Mouse (Mus musculus): Measurements from ENCODE around the gene Pdhx. TPM values are rescaled to one million over a fixed set of nuclear protein-coding genes. Genes with fewer than 3 reads are reported as not detected.

The Pdhx gene
- polyA plus RNA-seq, 1 experiment: 1.2 TPM

GRCm38 (mm10) chr2:103066683-103067551 is 6.4 kb downstream of the Pdhx start:
- TF ChIP-seq GATA1 (IDR thresholded peaks at IDR 0.05; ENCODE audit: borderline replicate concordance, low read length) (no peak), FLI1 (IDR thresholded peaks at IDR 0.05; ENCODE audit: low read length) (no peak)
- Histone ChIP-seq H3K36me3 (replicated peaks; ENCODE audit: low read length) (no peaks in the 10 kb centered on the region), H3K4me3 (replicated peaks) (no peak overlapping the region), H3K4me1 (peaks cover 54% of the 10 kb centered on the region), H3K9me3 (no peaks in the 10 kb centered on the region), H3K27me3 (replicated peaks) (no peaks in the 10 kb centered on the region)

DNA sequence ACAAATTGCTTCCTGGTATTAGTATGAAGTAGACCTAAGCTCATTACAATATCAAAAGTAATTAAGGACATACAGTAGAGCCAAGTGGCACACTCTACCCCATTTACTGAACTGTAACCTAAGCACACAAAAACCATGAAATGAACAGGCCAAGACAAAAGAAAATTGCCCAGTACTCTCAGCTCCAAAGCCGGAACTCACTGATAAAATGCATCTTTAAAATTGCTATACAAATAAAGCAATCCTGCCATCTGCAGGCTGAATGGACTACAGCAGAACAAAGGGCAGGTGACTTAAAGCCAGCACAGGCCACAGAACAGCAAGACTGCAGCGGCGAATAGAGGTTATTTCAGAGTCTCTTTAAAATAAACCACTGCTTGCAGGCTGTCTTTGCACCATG is 10.4 kb downstream of the Pdhx start:
- peaks cover 27% of the 10 kb centered on the region; the same call in 1 of the 2 replicates for H3K4me1 ChIP-seq
- TF ChIP-seq FLI1 (IDR thresholded peaks at IDR 0.05; ENCODE audit: low read length): no peak
- TF ChIP-seq GATA1 (IDR thresholded peaks at IDR 0.05; ENCODE audit: borderline replicate concordance, low read length): no peak

GRCm38 (mm10) chr2:103058266-103058665 is 15.0 kb downstream of the Pdhx start:
- peaks cover 18% of the 10 kb centered on the region; the same call in 1 of the 2 replicates for H3K4me1 ChIP-seq
- no peaks in the 10 kb centered on the region for H3K27me3 ChIP-seq (replicated peaks)
- no peak overlapping the region for H3K4me3 ChIP-seq (replicated peaks)
- no peaks in the 10 kb centered on the region for H3K9me3 ChIP-seq
- TF ChIP-seq GATA1 (IDR thresholded peaks at IDR 0.05; ENCODE audit: borderline replicate concordance, low read length): no peak
- TF ChIP-seq FLI1 (IDR thresholded peaks at IDR 0.05; ENCODE audit: low read length): no peak
- peaks cover 36% of the 10 kb centered on the region for H3K36me3 ChIP-seq (replicated peaks; ENCODE audit: low read length)

More for the DNA sequence above, 10.4 kb downstream of the Pdhx start:
- H3K9me3 ChIP-seq: no peaks in the 10 kb centered on the region
- peaks cover 5% of the 10 kb centered on the region for H3K36me3 ChIP-seq (replicated peaks; ENCODE audit: low read length)
- no peaks in the 10 kb centered on the region for H3K27me3 ChIP-seq (replicated peaks)
- H3K4me3 ChIP-seq (replicated peaks): no peak overlapping the region

DNA sequence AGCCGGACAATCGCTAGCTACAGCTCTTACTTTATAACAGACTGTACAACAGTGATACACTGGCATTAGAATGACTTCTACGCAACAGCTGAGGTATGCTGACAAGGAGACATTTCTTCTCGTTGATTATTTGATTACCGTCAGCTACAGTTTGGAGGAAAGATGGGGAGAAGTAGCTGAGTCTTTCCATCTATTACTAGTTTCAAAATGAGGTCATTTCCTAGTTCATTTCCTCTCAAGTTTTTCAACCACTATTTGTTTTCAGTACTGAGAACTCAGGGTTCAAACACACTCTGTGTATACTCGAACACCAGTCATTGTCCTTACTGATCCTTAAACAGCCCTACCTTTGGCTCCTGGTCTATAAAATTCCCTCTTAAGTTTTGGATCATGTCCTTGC is 17.5 kb downstream of the Pdhx start:
- H3K27me3 ChIP-seq (replicated peaks): no peaks in the 10 kb centered on the region
- TF ChIP-seq FLI1 (IDR thresholded peaks at IDR 0.05; ENCODE audit: low read length) (no peak), GATA1 (IDR thresholded peaks at IDR 0.05; ENCODE audit: borderline replicate concordance, low read length) (no peak)
- peaks cover 24% of the 10 kb centered on the region for H3K4me1 ChIP-seq
- no peaks in the 10 kb centered on the region for H3K9me3 ChIP-seq
- H3K36me3 ChIP-seq (replicated peaks; ENCODE audit: low read length): peaks cover 46% of the 10 kb centered on the region
- H3K4me3 ChIP-seq (replicated peaks): no peak overlapping the region

DNA sequence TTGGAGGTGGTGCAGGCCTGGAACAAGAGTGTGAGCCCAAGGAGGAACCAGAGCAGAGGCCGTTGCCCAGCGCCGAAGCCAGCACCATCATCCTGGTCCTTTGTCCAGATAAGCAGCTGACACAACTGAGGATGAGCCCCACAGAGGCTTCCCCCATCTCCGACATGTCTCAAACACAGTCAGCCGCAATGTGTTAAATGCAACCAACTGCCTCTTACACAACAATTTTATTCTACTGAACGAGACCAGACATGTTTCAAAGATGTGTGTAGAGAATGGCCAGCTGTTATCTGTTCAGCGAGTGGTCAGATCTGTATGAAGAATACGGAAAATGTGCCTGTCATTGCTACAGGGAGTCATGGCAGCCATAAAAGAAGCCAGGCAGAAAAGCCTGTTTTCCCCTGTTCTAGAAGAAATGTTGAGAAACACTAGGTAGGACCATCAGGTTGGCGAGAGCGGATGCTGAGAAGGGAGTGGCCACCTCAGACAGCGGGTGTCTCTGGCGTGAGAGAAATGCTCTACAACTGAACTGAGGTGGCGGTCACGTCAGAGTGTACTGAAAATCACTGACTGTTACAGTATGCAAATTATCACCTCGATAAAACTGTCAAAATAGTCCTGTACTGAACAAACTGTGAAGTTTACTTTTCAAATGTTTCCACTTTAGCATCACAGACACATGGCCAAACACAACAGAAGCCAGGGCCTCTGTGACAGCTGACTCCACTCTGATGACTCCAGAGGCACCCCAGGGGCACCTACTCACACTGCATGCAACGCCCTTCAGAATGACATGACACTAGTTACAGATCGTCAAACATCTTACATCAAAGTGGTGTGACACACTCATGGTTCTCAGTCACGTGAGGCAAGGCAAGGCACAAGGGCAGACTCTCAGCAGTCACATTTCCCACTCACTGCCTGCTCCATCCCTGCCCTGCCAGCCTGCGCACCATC is 21.1 kb downstream of the Pdhx start:
- peaks cover 40% of the 10 kb centered on the region for H3K36me3 ChIP-seq (replicated peaks; ENCODE audit: low read length)
- H3K27me3 ChIP-seq (replicated peaks): no peaks in the 10 kb centered on the region
- TF ChIP-seq GATA1 (IDR thresholded peaks at IDR 0.05; ENCODE audit: borderline replicate concordance, low read length) (no peak), FLI1 (IDR thresholded peaks at IDR 0.05; ENCODE audit: low read length) (no peak)
- H3K4me3 ChIP-seq (replicated peaks): peak overlapping the region; percentile 62
- peaks cover 28% of the 10 kb centered on the region for H3K4me1 ChIP-seq
- no peaks in the 10 kb centered on the region for H3K9me3 ChIP-seq

- no peaks in the 10 kb centered on the region for H3K27me3 ChIP-seq (replicated peaks)
- peaks cover 28% of the 10 kb centered on the region for H3K36me3 ChIP-seq (replicated peaks; ENCODE audit: low read length)
- H3K4me3 ChIP-seq (replicated peaks): no peak overlapping the region
- H3K9me3 ChIP-seq: no peaks in the 10 kb centered on the region
- TF ChIP-seq FLI1 (IDR thresholded peaks at IDR 0.05; ENCODE audit: low read length): no peak
- TF ChIP-seq GATA1 (IDR thresholded peaks at IDR 0.05; ENCODE audit: borderline replicate concordance, low read length): no peak
- peaks cover 35% of the 10 kb centered on the region for H3K4me1 ChIP-seq
These were observed 28.0 kb downstream of the Pdhx start for GRCm38 (mm10) chr2:103045286-103045685.

GRCm38 (mm10) chr2:103040896-103041295 is 32.4 kb downstream of the Pdhx start:
- Histone ChIP-seq H3K4me3 (replicated peaks) (no peak overlapping the region), H3K9me3 (no peaks in the 10 kb centered on the region), H3K36me3 (replicated peaks; ENCODE audit: low read length) (peaks cover 54% of the 10 kb centered on the region), H3K27me3 (replicated peaks) (no peaks in the 10 kb centered on the region), H3K4me1 (peaks cover 28% of the 10 kb centered on the region)
- TF ChIP-seq GATA1 (IDR thresholded peaks at IDR 0.05; ENCODE audit: borderline replicate concordance, low read length): no peak
- no peak for TF ChIP-seq FLI1 (IDR thresholded peaks at IDR 0.05; ENCODE audit: low read length)

DNA sequence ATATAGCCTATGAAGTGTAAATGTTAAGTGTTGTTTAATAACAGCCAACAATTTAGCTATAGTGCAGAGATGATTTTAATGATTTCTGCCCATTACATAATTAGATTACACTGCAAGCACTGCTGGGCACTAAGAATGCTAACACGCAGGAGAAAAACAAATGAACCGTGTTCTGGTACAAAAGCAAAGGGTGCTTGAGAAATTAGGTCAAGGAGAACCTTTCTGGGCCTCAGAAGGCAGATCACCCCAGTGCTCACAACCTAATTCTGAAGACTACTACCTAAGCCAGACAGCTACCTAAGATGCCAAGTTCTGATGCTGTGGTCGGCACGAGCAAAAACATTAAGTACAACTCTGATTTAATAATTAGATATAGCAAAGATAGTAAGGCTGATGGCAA is 35.5 kb downstream of the Pdhx start:
- Histone ChIP-seq H3K4me3 (replicated peaks) (no peak overlapping the region), H3K36me3 (replicated peaks; ENCODE audit: low read length) (peaks cover 69% of the 10 kb centered on the region), H3K4me1 (peaks cover 8% of the 10 kb centered on the region), H3K9me3 (no peaks in the 10 kb centered on the region), H3K27me3 (replicated peaks) (no peaks in the 10 kb centered on the region)
- TF ChIP-seq FLI1 (IDR thresholded peaks at IDR 0.05; ENCODE audit: low read length) (no peak), GATA1 (IDR thresholded peaks at IDR 0.05; ENCODE audit: borderline replicate concordance, low read length) (no peak)

DNA sequence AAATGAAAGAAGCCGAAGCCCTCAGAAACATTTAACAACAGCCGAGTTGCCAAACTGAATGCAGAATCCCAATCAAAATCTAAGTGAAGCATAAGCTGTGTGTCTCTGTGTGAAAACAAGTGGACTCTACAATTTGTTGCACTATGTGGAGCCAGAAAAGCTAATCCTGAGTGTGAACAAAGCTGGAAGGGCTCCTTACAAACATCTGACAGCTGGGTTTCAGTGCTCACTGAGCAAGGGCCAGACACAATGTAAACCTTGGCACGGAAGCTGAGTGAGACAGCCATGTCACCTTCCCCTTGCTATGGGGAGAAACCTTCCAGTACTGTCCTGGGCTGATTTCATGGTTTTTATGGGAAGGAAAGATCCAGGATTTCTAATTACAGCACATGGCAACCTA is 50.6 kb downstream of the Pdhx start:
- TF ChIP-seq FLI1 (IDR thresholded peaks at IDR 0.05; ENCODE audit: low read length): no peak
- TF ChIP-seq GATA1 (IDR thresholded peaks at IDR 0.05; ENCODE audit: borderline replicate concordance, low read length): no peak
- Histone ChIP-seq H3K4me3 (replicated peaks) (no peak overlapping the region), H3K9me3 (no peaks in the 10 kb centered on the region), H3K27me3 (replicated peaks) (no peaks in the 10 kb centered on the region), H3K4me1 (peaks cover 14% of the 10 kb centered on the region), H3K36me3 (replicated peaks; ENCODE audit: low read length) (peaks cover 59% of the 10 kb centered on the region)

Data from megakaryocyte, embryonic 14.5 days (primary cell).